Mouse (Mus musculus): Measurements from ENCODE around the gene Ppp1r16b.

DNA sequence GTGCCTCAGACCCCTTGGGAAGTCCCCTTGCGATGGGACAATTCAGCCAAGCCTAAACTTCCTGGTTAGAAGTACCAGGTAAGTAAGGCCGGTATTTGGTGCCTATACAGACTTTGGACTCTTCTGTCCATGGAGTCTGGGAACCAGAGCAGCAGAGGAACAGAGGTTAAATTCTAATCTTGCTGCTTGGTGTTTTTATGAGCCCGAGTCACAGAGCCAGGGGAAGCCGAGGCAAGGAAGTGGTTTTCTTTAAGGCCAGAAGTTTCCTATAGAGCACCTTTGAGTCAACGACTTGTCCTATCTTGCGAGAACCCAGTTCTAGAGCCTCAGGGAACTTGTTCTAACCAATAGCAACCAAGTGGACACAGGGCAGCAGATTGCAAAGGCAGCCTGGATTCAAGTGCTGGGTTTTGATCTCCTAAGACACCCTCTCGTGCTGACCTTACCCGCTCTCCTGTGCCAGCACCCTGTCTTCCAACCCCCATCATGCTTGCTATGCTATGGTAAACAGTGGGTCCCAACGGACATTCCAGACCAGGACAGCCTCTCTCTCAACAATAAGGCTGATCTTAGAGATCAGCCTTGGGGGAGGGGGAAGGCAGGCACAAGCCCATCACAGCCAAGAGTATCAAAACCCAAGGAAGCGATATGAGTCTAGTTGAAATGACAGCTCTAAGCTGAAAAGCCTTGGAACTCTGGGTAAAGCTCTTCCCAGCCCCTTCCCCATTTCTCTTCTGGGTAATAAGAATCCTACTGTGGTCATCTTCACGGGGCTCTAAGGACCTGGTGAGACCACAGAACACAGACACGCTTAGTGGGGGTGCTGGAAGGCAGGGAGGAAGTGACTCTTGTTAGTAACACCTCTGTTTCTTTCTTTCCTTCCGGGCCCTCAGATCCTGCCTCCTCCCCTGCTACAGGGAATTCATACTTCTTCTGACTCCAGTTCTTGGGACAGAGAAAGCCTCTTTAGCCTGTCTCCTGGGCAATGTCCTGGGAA is 4.3 kb downstream of the Ppp1r16b start:
- no peak for TF ChIP-seq CTCF (IDR thresholded peaks at IDR 0.05; ENCODE audit: insufficient read depth, low read depth, low read length)
- TF ChIP-seq POLR2A (IDR thresholded peaks at IDR 0.05; ENCODE audit: insufficient read depth, low read depth, low read length), result no peak

Measured in olfactory bulb, adult 2 months (tissue).